ENCODE assay signal across 8 mouse cellular contexts in the genomic region with DNA sequence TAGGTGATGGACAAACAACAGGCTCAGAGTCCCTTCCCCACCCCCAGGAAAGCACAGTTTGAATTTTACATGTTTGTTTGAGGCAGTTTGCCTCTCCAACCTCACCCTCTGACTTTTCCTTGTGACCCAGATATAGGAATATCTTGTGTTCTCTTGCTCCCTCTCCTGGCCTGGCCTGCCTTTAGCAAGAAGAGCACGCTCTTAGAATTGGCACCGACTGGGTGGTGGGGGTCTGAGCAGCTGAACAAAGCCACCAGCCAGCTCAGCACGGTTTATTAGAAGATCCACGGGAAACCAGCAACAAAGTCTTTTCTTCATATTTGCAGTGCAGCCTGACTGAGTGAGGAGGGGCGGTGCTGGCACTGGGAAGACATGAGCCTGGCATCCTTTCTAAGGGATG.
DNase-seq lines count a peak whose midpoint lies in the region; ATAC-seq and TF ChIP-seq lines count a peak whose summit lies in the region.

No protein-coding gene starts in this region.

- peak; percentile 88 for ATAC-seq in embryonic facial prominence, embryonic 14.5 days (ENCODE audit: low read depth)
- no peak for ATAC-seq in heart, embryonic 16.5 days (replicated peaks; ENCODE audit: extremely low read depth, insufficient read depth, low FRiP score)
- ATAC-seq in kidney, postnatal 0 days (replicated peaks; ENCODE audit: low FRiP score, low read depth), result peak; percentile 58
- peak; percentile 50 for ATAC-seq in liver, embryonic 16.5 days (ENCODE audit: low read depth)

- peak; percentile 75 for TF ChIP-seq RAD21 in CH12.LX (IDR thresholded peaks at IDR 0.05; ENCODE audit: low read depth, low read length)

- H3K27me3 ChIP-seq in CH12.LX (replicated peaks), result no peaks in the 10 kb centered on the region
- H3K27me3 ChIP-seq in embryonic facial prominence, embryonic 14.5 days (replicated peaks; ENCODE audit: control insufficient read depth, insufficient read depth, low read length), result no peaks in the 10 kb centered on the region
- H3K27me3 ChIP-seq in heart, embryonic 16.5 days (ENCODE audit: control insufficient read depth, insufficient read depth, low read length), result no peaks in the 10 kb centered on the region
- H3K27me3 ChIP-seq in kidney, postnatal 0 days (ENCODE audit: insufficient read depth, low read length), result no peaks in the 10 kb centered on the region
- no peaks in the 10 kb centered on the region for H3K27me3 ChIP-seq in liver, embryonic 16.5 days (ENCODE audit: control insufficient read depth, insufficient read depth, low read depth, low read length)

- no peak for TF ChIP-seq POLR2A in CH12.LX (IDR thresholded peaks at IDR 0.05; ENCODE audit: low read depth, low read length)
- TF ChIP-seq POLR2A in olfactory bulb, adult 2 months (IDR thresholded peaks at IDR 0.05; ENCODE audit: insufficient read depth, low read depth, low read length), result no peak

- H3K9me3 ChIP-seq in CH12.LX (replicated peaks; ENCODE audit: low read length), result no peaks in the 10 kb centered on the region
- no peaks in the 10 kb centered on the region for H3K9me3 ChIP-seq in embryonic facial prominence, embryonic 14.5 days (ENCODE audit: control insufficient read depth, low read length)
- H3K9me3 ChIP-seq in heart, embryonic 16.5 days (replicated peaks; ENCODE audit: control insufficient read depth, low read length), result no peaks in the 10 kb centered on the region
- no peaks in the 10 kb centered on the region for H3K9me3 ChIP-seq in kidney, postnatal 0 days (replicated peaks; ENCODE audit: low read length)
- no peaks in the 10 kb centered on the region for H3K9me3 ChIP-seq in liver, embryonic 16.5 days (replicated peaks; ENCODE audit: control insufficient read depth, low read length)

- TF ChIP-seq EP300 in CH12.LX (IDR thresholded peaks at IDR 0.05; ENCODE audit: low read length), result no peak

- TF ChIP-seq CTCF in CH12.LX (conservative IDR thresholded peaks at IDR 0.05 in 1 of 2, IDR thresholded peaks at IDR 0.05 in 1 of 2; ENCODE audit: low read depth in 2 of 2, low read length in 2 of 2), result peak; percentile 13 to 71; a peak in 3 of 4 replicates
- TF ChIP-seq CTCF in kidney, postnatal 0 days (IDR thresholded peaks at IDR 0.05; ENCODE audit: low read depth), result peak; percentile 85
- TF ChIP-seq CTCF in olfactory bulb, adult 2 months (IDR thresholded peaks at IDR 0.05; ENCODE audit: insufficient read depth, low read depth, low read length), result peak; percentile 63; the same call in 1 of the 2 replicates

- dilution Hi-C loops in CH12.LX (cut with MboI; ENCODE audit: extremely low pct_ligation_motif_present, extremely low pct_unique_long_range_greater_than_20kb, low sequenced_read_pairs), result no loop called here

- H3K9ac ChIP-seq in CH12.LX (ENCODE audit: insufficient read depth, low read depth), result no peak overlapping the region
- H3K9ac ChIP-seq in embryonic facial prominence, embryonic 14.5 days (ENCODE audit: low read depth, low read length), result no peak overlapping the region
- H3K9ac ChIP-seq in heart, embryonic 16.5 days (ENCODE audit: low read length), result 0 out of 2 replicates have a peak overlapping the region, but pooled peaks have one; percentile 7
- H3K9ac ChIP-seq in kidney, postnatal 0 days (ENCODE audit: low read depth, low read length), result no peak overlapping the region
- no peak overlapping the region for H3K9ac ChIP-seq in liver, embryonic 16.5 days (ENCODE audit: low read depth, low read length)

- DNase-seq in CH12.LX (ENCODE audit: extremely low read depth), result peak; percentile 53
- DNase-seq in adrenal gland, postnatal 10 days, result peak; percentile 75
- DNase-seq in embryonic facial prominence, embryonic 14.5 days (ENCODE audit: low spot score), result peak; percentile 92
- peak; percentile 93 for DNase-seq in kidney, postnatal 0 days (ENCODE audit: low spot score)
- DNase-seq in B cell, adult 2 months, result no peak

- H3K79me2 ChIP-seq in CH12.LX (replicated peaks; ENCODE audit: control insufficient read depth, extremely low read depth, insufficient read depth, poor library complexity, severe bottlenecking), result no peaks in the 10 kb centered on the region

- no peaks in the 10 kb centered on the region for H3K36me3 ChIP-seq in CH12.LX (replicated peaks in 1 of 2; ENCODE audit: control insufficient read depth in 1 of 2, insufficient read depth in 1 of 2, low read length in 1 of 2)
- no peaks in the 10 kb centered on the region for H3K36me3 ChIP-seq in embryonic facial prominence, embryonic 14.5 days (ENCODE audit: control insufficient read depth, insufficient read depth, low read length)
- no peaks in the 10 kb centered on the region for H3K36me3 ChIP-seq in heart, embryonic 16.5 days (ENCODE audit: control insufficient read depth, insufficient read depth)
- no peaks in the 10 kb centered on the region for H3K36me3 ChIP-seq in kidney, postnatal 0 days (ENCODE audit: insufficient read depth, low read length)
- no peaks in the 10 kb centered on the region for H3K36me3 ChIP-seq in liver, embryonic 16.5 days (ENCODE audit: control insufficient read depth, insufficient read depth)

- no peaks in the 10 kb centered on the region; a peak in 1 of 4 replicates for H3K4me1 ChIP-seq in CH12.LX (ENCODE audit: control insufficient read depth in 1 of 2, insufficient read depth in 2 of 2)
- peaks cover 20% of the 10 kb centered on the region for H3K4me1 ChIP-seq in embryonic facial prominence, embryonic 14.5 days (ENCODE audit: control insufficient read depth, insufficient read depth, low read length)
- H3K4me1 ChIP-seq in heart, embryonic 16.5 days (ENCODE audit: control insufficient read depth, insufficient read depth, low read length), result peaks cover 18% of the 10 kb centered on the region
- H3K4me1 ChIP-seq in kidney, postnatal 0 days (replicated peaks; ENCODE audit: insufficient read depth, low read length), result 0 out of 2 replicates have a peak, but pooled peaks cover 6% of the 10 kb centered on the region
- peaks cover 3% of the 10 kb centered on the region for H3K4me1 ChIP-seq in liver, embryonic 16.5 days (ENCODE audit: control insufficient read depth, low read depth, low read length)
- H3K4me1 ChIP-seq in olfactory bulb, adult 2 months (ENCODE audit: control insufficient read depth, insufficient read depth, low read length), result peaks cover 12% of the 10 kb centered on the region

- in situ Hi-C loops in CH12.LX (cut with MboI; ENCODE audit: low pct_ligation_motif_present, low pct_unique_long_range_greater_than_20kb, low sequenced_read_pairs), result no loop called here

- no peak overlapping the region for H3K4me3 ChIP-seq in CH12.LX (replicated peaks in 1 of 3; ENCODE audit: low read depth in 2 of 3, low read length in 2 of 3, poor library complexity in 1 of 3)
- H3K4me3 ChIP-seq in embryonic facial prominence, embryonic 14.5 days (ENCODE audit: low read depth, low read length), result no peak overlapping the region
- H3K4me3 ChIP-seq in heart, embryonic 16.5 days (ENCODE audit: low read length), result no peak overlapping the region
- H3K4me3 ChIP-seq in kidney, postnatal 0 days (replicated peaks; ENCODE audit: low read depth, low read length), result no peak overlapping the region
- H3K4me3 ChIP-seq in liver, embryonic 16.5 days (ENCODE audit: low read depth, low read length), result no peak overlapping the region
- no peak overlapping the region for H3K4me3 ChIP-seq in olfactory bulb, adult 2 months (ENCODE audit: insufficient read depth, low read depth, low read length)

- WGBS in embryonic facial prominence, embryonic 14.5 days, result 14% methylated on average over 5 of the region's 5 CpGs
- WGBS in heart, embryonic 16.5 days, result 21% methylated on average over 5 of the region's 5 CpGs
- 19% methylated on average over 5 of the region's 5 CpGs for WGBS in kidney, postnatal 0 days
- WGBS in liver, embryonic 16.5 days (ENCODE audit: insufficient replicate concordance), result 29% methylated on average over 5 of the region's 5 CpGs
- WGBS in olfactory bulb, adult 2 months, result 12% methylated on average over 5 of the region's 5 CpGs

- H3K4me2 ChIP-seq in CH12.LX (ENCODE audit: insufficient read depth, low read depth, poor library complexity, severe bottlenecking), result no peak overlapping the region
- H3K4me2 ChIP-seq in embryonic facial prominence, embryonic 14.5 days (ENCODE audit: low read depth, low read length), result no peak overlapping the region
- no peak overlapping the region for H3K4me2 ChIP-seq in heart, embryonic 16.5 days (ENCODE audit: low read depth, low read length)
- no peak overlapping the region for H3K4me2 ChIP-seq in kidney, postnatal 0 days (ENCODE audit: low read length)
- no peak overlapping the region for H3K4me2 ChIP-seq in liver, embryonic 16.5 days (ENCODE audit: low read depth, low read length)

- H3K27ac ChIP-seq in CH12.LX (ENCODE audit: insufficient read depth, low read depth), result no peak overlapping the region
- no peak overlapping the region for H3K27ac ChIP-seq in embryonic facial prominence, embryonic 14.5 days (replicated peaks; ENCODE audit: low read depth, low read length)
- no peak overlapping the region for H3K27ac ChIP-seq in heart, embryonic 16.5 days (ENCODE audit: low read length)
- no peak overlapping the region for H3K27ac ChIP-seq in kidney, postnatal 0 days
- peak overlapping the region; percentile 56; the same call in 1 of the 2 replicates for H3K27ac ChIP-seq in liver, embryonic 16.5 days (ENCODE audit: low read length)
- no peak overlapping the region for H3K27ac ChIP-seq in olfactory bulb, adult 2 months (ENCODE audit: insufficient read depth, low read depth, low read length)

TF ChIP-seq in CH12.LX, 34 proteins besides CTCF, POLR2A, EP300 and RAD21:
- TF ChIP-seq BHLHE40 (IDR thresholded peaks at IDR 0.05; ENCODE audit: low read depth, low read length) (no peak), MAFK (IDR thresholded peaks at IDR 0.05; ENCODE audit: insufficient replicate concordance, low read length) (no peak), MAX (IDR thresholded peaks at IDR 0.05; ENCODE audit: low read length) (no peak), MAZ (IDR thresholded peaks at IDR 0.05; ENCODE audit: low read depth, low read length) (no peak), ZC3H11A (IDR thresholded peaks at IDR 0.05; ENCODE audit: low read depth, low read length) (peak; percentile 22; the same call in 1 of the 2 replicates), SMC3 (IDR thresholded peaks at IDR 0.05; ENCODE audit: low read depth, low read length) (peak; percentile 76), SIN3A (IDR thresholded peaks at IDR 0.05; ENCODE audit: low read length) (no peak), E2F4 (IDR thresholded peaks at IDR 0.05; ENCODE audit: insufficient replicate concordance, low read depth, low read length) (no peak), UBTF (IDR thresholded peaks at IDR 0.05; ENCODE audit: low read depth, low read length) (no peak), KAT2A (IDR thresholded peaks at IDR 0.05; ENCODE audit: insufficient replicate concordance, low read length) (no peak)

Comparison
In these comparisons a context has a peak if more than half of its experiments do, and no peak if none do; other contexts are left out.
1. DNase-seq: peak in CH12.LX (single experiment), adrenal gland, postnatal 10 days (single experiment), embryonic facial prominence, embryonic 14.5 days (single experiment) and kidney, postnatal 0 days (single experiment); none in B cell, adult 2 months (0 of 2).
2. Peak in every context shown above with its lines, with median percentiles within 50 percentile points of each other: CTCF ChIP-seq.